Mouse (Mus musculus): Measurements from ENCODE around the gene Cd300lg.

GRCm38 (mm10) chr11:102089088-102089808, 47.9 kb downstream of the Cd300lg start:
- TF ChIP-seq POLR2A (IDR thresholded peaks at IDR 0.05; ENCODE audit: insufficient read length, low read depth) (no peak), REST (IDR thresholded peaks at IDR 0.05; ENCODE audit: insufficient read depth, insufficient read length) (no peak), MYOG (IDR thresholded peaks at IDR 0.05; ENCODE audit: control insufficient read depth in 1 of 3, insufficient read depth in 1 of 3, insufficient read length in 2 of 3, low read depth in 2 of 3) (no peak), MYOD1 (IDR thresholded peaks at IDR 0.05; ENCODE audit: control insufficient read depth in 1 of 3, insufficient read length in 2 of 3, low read depth in 2 of 3) (no peak), POLR2AphosphoS2 (IDR thresholded peaks at IDR 0.05; ENCODE audit: insufficient read length, low read depth) (no peak), MAX (IDR thresholded peaks at IDR 0.05; ENCODE audit: low read depth) (no peak), SRF (IDR thresholded peaks at IDR 0.05; ENCODE audit: control insufficient read depth, insufficient read length, low read depth) (no peak)

Data from myocyte (in vitro differentiated cells).